Mouse (Mus musculus): Measurements from ENCODE around the gene Ctsd. TPM values are rescaled to one million over a fixed set of nuclear protein-coding genes. Genes with fewer than 3 reads are reported as not detected.

Gene Ctsd
- polyA plus RNA-seq, 1 experiment from 2014 or later, result 145 TPM

DNA sequence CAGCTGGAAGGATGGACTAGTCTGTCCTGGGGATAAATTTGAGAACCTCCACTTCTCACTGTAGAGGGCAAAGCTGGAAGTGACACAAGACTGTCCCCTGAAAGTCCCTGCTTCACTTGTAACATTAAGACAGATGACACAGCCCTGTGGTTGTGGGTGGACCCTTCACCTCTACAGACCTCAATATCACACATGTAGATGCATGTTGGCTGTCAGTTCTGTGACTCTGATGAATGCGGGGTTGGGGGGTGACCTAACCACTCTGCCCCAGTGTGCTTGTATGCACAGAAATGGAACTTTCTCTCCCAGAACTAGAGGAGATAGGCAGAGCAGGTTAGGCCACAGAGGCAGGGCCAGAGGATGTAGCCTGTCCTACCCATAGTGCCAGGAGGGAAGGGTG lies 8.8 kb upstream of the Ctsd start:
- H3K27ac ChIP-seq (replicated peaks), result no peak overlapping the region
- no peak for DNase-seq (ENCODE audit: low spot score)
- H3K36me3 ChIP-seq, result no peaks in the 10 kb centered on the region
- WGBS, result 94% methylated on average over 1 of the region's 1 CpGs
- peaks cover 22% of the 10 kb centered on the region for H3K4me1 ChIP-seq
- no peak overlapping the region for H3K4me3 ChIP-seq
- peaks cover 37% of the 10 kb centered on the region for H3K27me3 ChIP-seq (ENCODE audit: low read depth, poor library complexity, severe bottlenecking)
- no peaks in the 10 kb centered on the region for H3K9me3 ChIP-seq (replicated peaks)

DNA sequence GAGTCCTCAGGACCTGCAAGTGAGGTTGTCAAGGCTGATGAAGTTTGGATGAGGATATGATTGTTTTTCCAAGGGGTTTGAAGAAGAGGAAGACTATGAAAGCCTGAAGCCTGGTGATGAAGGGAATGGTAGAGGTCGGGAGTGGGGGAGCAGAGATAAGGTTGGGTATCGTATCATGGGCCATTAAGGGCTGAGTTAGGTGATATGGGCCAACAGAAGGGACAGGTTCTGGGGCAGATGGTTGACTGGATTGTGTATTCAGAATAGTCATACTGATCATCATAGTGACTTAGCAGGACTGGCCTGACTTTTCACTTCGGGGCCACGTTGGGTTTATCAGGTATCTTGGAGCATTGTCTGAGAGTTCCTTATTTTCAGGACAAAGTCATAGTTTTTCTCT lies 7.6 kb upstream of the Ctsd start:
- Histone ChIP-seq H3K4me1 (peaks cover 14% of the 10 kb centered on the region), H3K27me3 (ENCODE audit: low read depth, poor library complexity, severe bottlenecking) (peaks cover 37% of the 10 kb centered on the region), H3K9me3 (replicated peaks) (no peaks in the 10 kb centered on the region), H3K27ac (replicated peaks) (no peak overlapping the region), H3K36me3 (no peaks in the 10 kb centered on the region), H3K4me3 (no peak overlapping the region)
- no peak for DNase-seq (ENCODE audit: low spot score)
- 88% methylated on average over 4 of the region's 4 CpGs for WGBS

DNA sequence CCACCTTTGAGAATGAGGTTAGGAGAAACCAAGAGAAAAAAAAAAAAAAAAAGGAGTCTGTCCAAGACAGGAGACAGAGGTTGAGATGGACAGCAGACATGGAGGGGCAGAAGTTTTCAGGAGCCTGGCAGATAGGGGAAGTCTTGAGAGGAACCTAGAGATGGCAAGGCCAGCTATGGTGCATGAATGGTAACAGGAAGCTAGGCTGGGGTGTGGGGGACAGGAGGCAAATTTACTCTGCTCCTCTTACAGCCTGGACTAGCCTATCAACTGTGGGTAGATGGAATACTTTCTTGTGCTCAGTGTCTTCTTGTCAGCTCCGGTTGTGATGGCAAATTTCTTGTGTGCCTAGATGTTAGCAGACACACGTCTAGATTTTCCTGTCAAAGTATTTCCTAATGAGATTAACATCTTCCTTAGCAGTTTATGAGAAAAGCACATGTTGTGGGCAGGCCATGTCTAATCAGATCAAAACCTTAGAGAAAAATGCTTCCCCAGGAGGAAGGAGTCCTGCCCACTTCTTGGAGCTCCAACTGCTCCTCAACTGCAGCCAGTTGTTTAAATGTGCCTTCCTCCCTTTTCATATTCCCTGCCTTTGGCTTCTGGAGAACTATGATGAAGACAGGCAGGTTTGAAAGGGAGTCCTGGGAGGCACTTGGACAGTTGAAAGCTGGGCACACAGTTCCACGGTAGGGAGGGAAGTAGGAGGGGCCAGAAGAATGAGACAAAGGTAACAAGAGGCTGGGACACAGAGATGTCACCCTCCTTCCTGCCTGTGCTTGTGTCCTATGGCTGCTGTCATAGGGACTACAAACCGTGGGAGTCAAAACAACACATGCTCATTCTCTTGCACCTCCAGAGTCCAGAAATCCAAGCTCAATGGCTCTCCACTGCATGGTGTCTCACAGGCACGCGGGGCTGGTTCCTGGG lies 6.7 kb upstream of the Ctsd start:
- Histone ChIP-seq H3K36me3 (no peaks in the 10 kb centered on the region), H3K27me3 (ENCODE audit: low read depth, poor library complexity, severe bottlenecking) (peaks cover 31% of the 10 kb centered on the region), H3K27ac (replicated peaks) (no peak overlapping the region), H3K4me3 (no peak overlapping the region), H3K9me3 (replicated peaks) (no peaks in the 10 kb centered on the region), H3K4me1 (peaks cover 7% of the 10 kb centered on the region; the same call in 1 of the 2 replicates)
- 69% methylated on average over 6 of the region's 6 CpGs for whole genome bisulfite sequencing
- no peak for DNase-seq (ENCODE audit: low spot score)

DNA sequence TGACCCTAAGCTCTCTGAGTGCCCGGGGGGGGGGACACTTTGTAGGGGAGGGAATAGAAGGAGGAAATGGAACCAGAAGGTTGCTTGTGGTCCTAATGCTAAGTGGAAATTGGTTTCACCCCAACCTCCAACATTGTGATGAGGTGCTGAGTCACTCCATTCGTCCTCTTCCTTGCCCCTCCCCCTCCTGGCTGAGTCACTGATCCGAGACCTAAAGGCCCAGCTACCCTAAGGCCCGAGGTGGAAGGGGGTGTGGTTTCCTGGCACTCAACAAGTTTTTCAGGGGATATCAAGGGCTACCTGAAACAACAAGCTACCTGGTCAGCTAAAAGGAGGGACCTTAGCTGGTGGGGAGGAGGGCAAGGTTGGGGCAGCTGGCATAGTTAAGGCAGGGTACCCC lies 5.4 kb upstream of the Ctsd start:
- WGBS, result 29% methylated on average over 4 of the region's 4 CpGs
- Histone ChIP-seq H3K4me1 (peaks cover 11% of the 10 kb centered on the region; the same call in 1 of the 2 replicates), H3K4me3 (no peak overlapping the region), H3K27ac (replicated peaks) (no peak overlapping the region), H3K27me3 (ENCODE audit: low read depth, poor library complexity, severe bottlenecking) (peaks cover 20% of the 10 kb centered on the region), H3K9me3 (replicated peaks) (no peaks in the 10 kb centered on the region), H3K36me3 (no peaks in the 10 kb centered on the region)
- DNase-seq (ENCODE audit: low spot score), result no peak

DNA sequence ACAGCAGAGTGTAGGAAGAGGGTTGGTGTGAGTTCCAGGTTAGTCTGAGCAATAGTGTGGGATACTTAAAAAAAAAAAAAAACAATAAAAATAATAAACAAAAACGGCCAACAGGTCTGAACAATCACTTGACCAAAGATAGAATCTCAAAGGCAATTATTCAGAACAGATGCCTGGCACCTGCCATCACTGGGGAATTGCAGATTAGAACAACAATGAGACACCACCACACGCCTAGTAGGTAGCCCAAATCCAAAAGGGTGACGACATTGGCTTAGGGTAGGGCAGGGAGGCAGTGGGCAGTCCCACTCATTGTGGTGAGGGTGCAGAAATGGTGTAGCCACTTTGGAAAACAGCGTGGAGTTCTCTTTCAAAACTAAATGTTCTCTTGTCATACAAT lies 3.8 kb upstream of the Ctsd start:
- peaks cover 23% of the 10 kb centered on the region for H3K4me1 ChIP-seq
- H3K9me3 ChIP-seq (replicated peaks), result no peaks in the 10 kb centered on the region
- no peak for DNase-seq (ENCODE audit: low spot score)
- H3K4me3 ChIP-seq, result no peak overlapping the region
- H3K36me3 ChIP-seq, result no peaks in the 10 kb centered on the region
- peaks cover 5% of the 10 kb centered on the region; the same call in 1 of the 2 replicates for H3K27me3 ChIP-seq (ENCODE audit: low read depth, poor library complexity, severe bottlenecking)
- no peak overlapping the region for H3K27ac ChIP-seq (replicated peaks)
- WGBS, result 75% methylated on average over 4 of the region's 4 CpGs

DNA sequence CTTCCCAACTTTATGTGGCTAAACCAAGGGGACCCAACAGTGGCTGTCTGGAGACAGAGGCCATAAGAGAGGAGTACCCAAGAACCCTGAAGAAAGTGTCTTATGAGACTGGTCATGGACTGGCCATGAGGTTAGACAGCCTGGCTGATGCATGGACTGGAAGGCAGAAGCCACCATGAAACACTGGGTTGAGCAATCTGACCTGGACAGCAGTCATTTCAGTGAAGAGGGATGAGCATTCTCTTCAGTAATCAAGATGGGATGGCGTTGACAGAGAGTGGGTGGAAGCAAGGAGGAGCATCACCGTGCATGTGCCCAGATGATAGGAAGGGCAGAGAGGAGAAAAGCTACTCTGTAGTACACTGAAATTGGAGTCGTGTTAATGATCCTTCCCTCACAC lies 3.3 kb upstream of the Ctsd start:
- WGBS, result 92% methylated on average over 3 of the region's 3 CpGs
- no peak overlapping the region for H3K27ac ChIP-seq (replicated peaks)
- H3K27me3 ChIP-seq (ENCODE audit: low read depth, poor library complexity, severe bottlenecking), result no peaks in the 10 kb centered on the region
- H3K36me3 ChIP-seq, result no peaks in the 10 kb centered on the region
- H3K4me1 ChIP-seq, result peaks cover 28% of the 10 kb centered on the region
- H3K9me3 ChIP-seq (replicated peaks), result no peaks in the 10 kb centered on the region
- H3K4me3 ChIP-seq, result no peak overlapping the region
- no peak for DNase-seq (ENCODE audit: low spot score)

DNA sequence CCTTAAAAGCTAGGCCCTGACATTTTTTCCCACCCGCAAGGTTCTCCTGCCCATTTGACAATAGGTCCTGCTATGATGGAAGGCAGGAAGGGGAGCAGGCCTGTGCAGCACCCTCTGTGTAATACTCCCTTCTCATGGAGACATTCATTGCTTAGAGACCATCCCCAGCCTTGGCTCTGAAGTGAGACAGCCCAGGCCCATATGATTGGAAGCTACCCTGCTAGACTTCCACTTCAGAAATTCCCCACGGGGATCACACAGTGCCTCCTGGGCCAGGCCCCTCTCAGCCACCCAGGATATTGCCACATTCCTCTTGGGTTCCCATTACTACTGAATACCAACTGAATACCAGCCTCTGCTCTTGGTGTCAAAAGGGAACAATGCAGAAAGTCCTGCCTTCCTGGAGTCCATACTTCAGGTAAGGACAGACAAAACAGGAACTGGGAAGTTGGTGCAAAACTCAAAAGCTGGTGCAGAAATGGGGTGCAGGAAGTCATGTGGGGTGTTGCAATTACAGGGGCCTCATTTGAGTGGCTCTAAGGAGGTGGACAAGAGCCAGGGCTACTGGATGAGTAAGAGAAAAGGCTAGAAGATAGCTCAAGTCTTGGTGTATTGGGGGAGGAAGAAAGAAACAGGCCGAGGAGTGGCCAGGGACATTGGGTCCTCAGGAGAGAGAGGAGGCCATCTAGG lies 2.3 kb upstream of the Ctsd start:
- H3K9me3 ChIP-seq (replicated peaks), result no peaks in the 10 kb centered on the region
- no peak overlapping the region for H3K4me3 ChIP-seq
- no peak overlapping the region for H3K27ac ChIP-seq (replicated peaks)
- H3K36me3 ChIP-seq, result peaks cover 7% of the 10 kb centered on the region; the same call in 1 of the 2 replicates
- 83% methylated on average over 3 of the region's 3 CpGs for WGBS
- peaks cover 34% of the 10 kb centered on the region for H3K4me1 ChIP-seq
- no peak for DNase-seq (ENCODE audit: low spot score)
- H3K27me3 ChIP-seq (ENCODE audit: low read depth, poor library complexity, severe bottlenecking), result no peaks in the 10 kb centered on the region

DNA sequence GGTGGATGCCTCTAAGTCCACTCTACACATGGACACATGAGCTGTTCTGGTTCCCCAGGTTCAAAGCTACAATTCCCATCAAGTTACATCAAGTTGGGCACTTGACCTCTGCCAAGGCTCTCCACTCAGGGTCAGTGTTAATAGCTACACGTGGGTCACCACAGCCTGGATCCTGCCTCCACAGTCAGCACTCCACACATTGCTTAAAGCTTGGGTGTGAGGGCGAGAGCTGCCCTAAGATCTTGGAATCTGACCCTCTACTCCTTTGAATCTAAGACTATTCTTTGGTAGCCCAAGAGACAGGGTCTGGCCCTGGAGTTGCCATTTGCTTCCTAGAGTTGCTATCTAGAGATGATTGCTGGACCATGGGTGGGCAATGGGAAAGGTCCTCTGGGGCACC lies 902 bp upstream of the Ctsd start:
- no peak for DNase-seq (ENCODE audit: low spot score)
- peaks cover 34% of the 10 kb centered on the region for H3K4me1 ChIP-seq
- H3K36me3 ChIP-seq, result peaks cover 21% of the 10 kb centered on the region
- no peaks in the 10 kb centered on the region for H3K27me3 ChIP-seq (ENCODE audit: low read depth, poor library complexity, severe bottlenecking)
- H3K9me3 ChIP-seq (replicated peaks), result no peaks in the 10 kb centered on the region
- H3K27ac ChIP-seq (replicated peaks), result peak overlapping the region; percentile 87; the same call in 1 of the 2 replicates
- 91% methylated on average over 2 of the region's 2 CpGs for WGBS
- H3K4me3 ChIP-seq, result no peak overlapping the region

DNA sequence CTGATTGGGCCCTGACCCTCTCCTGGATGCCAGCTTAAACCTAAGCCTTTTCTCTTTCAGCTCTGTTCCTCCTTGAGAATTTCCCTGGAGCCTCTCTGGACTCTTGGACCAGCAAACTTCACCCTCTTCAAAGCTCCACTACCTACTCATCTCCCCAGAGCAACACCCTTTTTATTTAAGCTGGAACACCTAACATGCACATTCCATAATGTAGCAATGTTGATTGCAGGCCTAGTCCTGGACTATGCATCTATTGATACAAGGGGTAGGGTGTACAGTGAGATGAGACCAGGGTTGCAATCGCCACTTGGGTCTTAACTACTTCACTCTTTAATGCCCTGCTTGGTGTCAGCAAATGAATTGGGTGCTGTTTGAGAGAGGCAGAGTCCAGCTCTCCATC lies 360 bp upstream of the Ctsd start:
- WGBS, result 94% methylated on average over 1 of the region's 1 CpGs
- H3K27me3 ChIP-seq (ENCODE audit: low read depth, poor library complexity, severe bottlenecking), result no peaks in the 10 kb centered on the region
- H3K4me1 ChIP-seq, result peaks cover 33% of the 10 kb centered on the region
- DNase-seq (ENCODE audit: low spot score), result no peak
- H3K4me3 ChIP-seq, result peak overlapping the region; percentile 72
- peak overlapping the region; percentile 87 for H3K27ac ChIP-seq (replicated peaks)
- H3K36me3 ChIP-seq, result peaks cover 27% of the 10 kb centered on the region
- no peaks in the 10 kb centered on the region for H3K9me3 ChIP-seq (replicated peaks)

DNA sequence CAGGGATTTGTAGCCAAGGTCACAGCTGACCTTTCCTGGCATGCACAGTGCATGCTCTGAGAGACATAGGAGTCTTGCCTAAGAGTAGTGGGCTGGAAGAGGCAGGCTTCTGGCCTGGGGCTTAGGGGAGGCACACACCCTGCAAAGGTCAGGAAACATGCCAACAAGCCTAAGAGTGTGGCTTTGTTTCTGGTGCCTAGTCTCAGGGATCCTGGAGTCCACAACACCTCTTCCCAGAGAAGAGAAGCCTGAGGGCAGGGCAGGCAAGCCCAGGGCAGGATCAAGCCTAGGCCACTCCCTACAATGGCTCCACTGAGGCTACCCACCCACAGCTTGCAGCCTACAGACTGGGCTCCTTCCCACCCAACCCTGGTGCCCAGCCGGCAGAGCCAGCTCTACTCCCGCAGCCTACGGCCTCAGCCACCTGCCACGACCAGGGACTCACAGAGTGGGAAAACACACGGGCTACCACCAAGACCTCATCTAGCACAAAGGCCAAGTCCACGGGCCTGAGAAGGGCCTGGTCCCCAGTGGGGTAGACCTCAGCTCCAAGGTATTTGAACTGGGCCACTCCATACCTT lies 1.1 kb downstream of the Ctsd start:
- H3K27me3 ChIP-seq (ENCODE audit: low read depth, poor library complexity, severe bottlenecking), result no peaks in the 10 kb centered on the region
- H3K36me3 ChIP-seq, result peaks cover 41% of the 10 kb centered on the region
- no peaks in the 10 kb centered on the region for H3K9me3 ChIP-seq (replicated peaks)
- H3K27ac ChIP-seq (replicated peaks), result peak overlapping the region; percentile 87
- WGBS, result 67% methylated on average over 6 of the region's 6 CpGs
- peaks cover 27% of the 10 kb centered on the region for H3K4me1 ChIP-seq
- peak overlapping the region; percentile 72 for H3K4me3 ChIP-seq
- no peak for DNase-seq (ENCODE audit: low spot score)

DNA sequence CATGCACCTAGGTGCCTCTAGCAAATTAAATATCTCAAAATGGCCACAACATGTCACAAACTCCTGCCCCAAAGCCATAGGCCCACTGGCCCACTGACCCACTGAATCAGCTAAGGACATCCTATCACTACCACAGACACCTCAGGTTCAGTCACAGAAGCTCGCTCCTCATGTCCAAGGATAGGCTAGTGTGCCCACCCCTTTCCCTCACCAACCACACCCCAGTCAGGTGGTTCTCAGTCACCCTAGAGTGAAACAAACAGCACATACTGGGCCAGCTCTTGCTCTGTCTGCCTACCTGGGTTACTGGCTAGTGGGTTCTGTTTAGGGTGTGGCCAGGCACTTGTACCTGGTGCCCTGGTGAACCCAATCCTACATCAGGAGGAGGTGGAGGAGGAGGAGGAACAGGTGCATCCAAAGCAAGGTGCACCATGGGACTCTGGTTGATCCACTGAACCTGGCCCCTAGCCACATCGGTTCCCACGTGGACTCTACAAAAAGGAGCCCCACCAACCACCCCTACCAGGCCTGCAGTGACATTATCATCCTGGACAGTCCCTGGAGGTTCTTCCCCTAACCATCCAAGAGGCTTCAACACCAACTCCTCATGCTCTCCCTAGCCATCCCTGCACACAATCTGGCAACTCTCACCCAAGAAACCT lies 2.0 kb downstream of the Ctsd start:
- no peaks in the 10 kb centered on the region for H3K27me3 ChIP-seq (ENCODE audit: low read depth, poor library complexity, severe bottlenecking)
- H3K4me3 ChIP-seq, result peak overlapping the region; percentile 72
- H3K36me3 ChIP-seq, result peaks cover 50% of the 10 kb centered on the region
- peaks cover 27% of the 10 kb centered on the region for H3K4me1 ChIP-seq
- 91% methylated on average over 3 of the region's 3 CpGs for WGBS
- no peak overlapping the region for H3K27ac ChIP-seq (replicated peaks)
- H3K9me3 ChIP-seq (replicated peaks), result no peaks in the 10 kb centered on the region
- no peak for DNase-seq (ENCODE audit: low spot score)

DNA sequence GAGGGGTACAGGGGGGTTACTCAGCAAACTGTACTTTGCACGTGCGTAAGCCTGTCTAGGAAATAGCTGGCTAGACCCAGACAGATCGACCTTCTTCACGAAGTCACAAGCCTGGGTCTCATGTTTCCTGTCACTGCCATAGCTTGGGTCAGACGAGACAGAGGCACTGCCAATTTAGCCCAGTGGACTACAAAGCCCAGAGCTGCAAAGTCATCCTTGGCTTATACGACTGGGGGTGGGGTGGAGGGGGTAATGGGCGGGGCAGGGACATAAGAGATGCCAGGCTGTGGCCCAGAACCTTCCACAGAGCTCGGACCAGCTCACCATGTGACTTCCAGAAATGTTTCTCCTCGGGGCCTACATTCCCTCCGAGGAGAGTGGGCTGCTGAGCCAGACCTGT lies 3.5 kb downstream of the Ctsd start:
- Histone ChIP-seq H3K4me1 (peaks cover 27% of the 10 kb centered on the region), H3K27ac (replicated peaks) (no peak overlapping the region), H3K36me3 (peaks cover 65% of the 10 kb centered on the region), H3K27me3 (ENCODE audit: low read depth, poor library complexity, severe bottlenecking) (no peaks in the 10 kb centered on the region), H3K4me3 (no peak overlapping the region), H3K9me3 (replicated peaks) (no peaks in the 10 kb centered on the region)
- no peak for DNase-seq (ENCODE audit: low spot score)
- WGBS, result 84% methylated on average over 10 of the region's 10 CpGs
